In the genomic region with DNA sequence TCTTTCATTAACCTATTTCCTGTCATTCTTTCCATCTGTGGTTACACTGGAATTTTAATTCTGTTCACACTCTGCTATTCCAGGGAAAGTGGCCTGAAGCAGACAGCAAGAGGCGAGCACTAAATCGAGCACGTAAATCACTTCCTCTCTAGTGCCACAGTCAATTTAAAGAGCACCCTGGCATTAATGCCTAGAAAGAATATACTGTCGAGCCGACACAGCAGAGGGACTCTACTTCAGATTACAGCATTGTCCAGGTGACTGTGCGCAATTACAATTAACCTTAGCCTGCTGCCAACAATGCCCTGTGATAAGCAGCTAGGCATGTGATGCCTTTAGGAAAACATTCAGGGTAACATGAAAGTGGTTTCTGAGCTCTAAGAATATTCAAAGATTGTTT, we compare ENCODE assay signal across 21 mouse cellular contexts.
DNase-seq lines count a peak whose midpoint lies in the region; ATAC-seq and TF ChIP-seq lines count a peak whose summit lies in the region.
"Had no signal": no experiment of that assay in that cellular context is flagged by ENCODE, and none has a peak within 500 bp of the region (broad histone marks: within the 10 kb centered on the region; RNA-seq: fewer than 3 reads in every experiment).

No protein-coding gene starts in this region.

- H3K27me3 ChIP-seq in forebrain, embryonic 15.5 days = no peaks in the 10 kb centered on the region
- no peaks in the 10 kb centered on the region for H3K27me3 ChIP-seq in forebrain, embryonic 12.5 days
- no peaks in the 10 kb centered on the region for H3K27me3 ChIP-seq in midbrain, postnatal 0 days (ENCODE audit: insufficient read depth, low read length)
- no peaks in the 10 kb centered on the region for H3K27me3 ChIP-seq in midbrain, embryonic 11.5 days (ENCODE audit: control insufficient read depth, insufficient read depth, low read length)
- no peaks in the 10 kb centered on the region for H3K27me3 ChIP-seq in neural tube, embryonic 14.5 days (ENCODE audit: control insufficient read depth, insufficient read depth, low read length)
- H3K27me3 ChIP-seq: CH12.LX; forebrain, embryonic 13.5 days; lung, embryonic 15.5 days had no signal

- TF ChIP-seq CTCF in midbrain, postnatal 0 days (IDR thresholded peaks at IDR 0.05) = no peak

- H3K27ac ChIP-seq in forebrain, embryonic 15.5 days (replicated peaks) = peak overlapping the region; percentile 27; the same call in 1 of the 2 replicates
- H3K27ac ChIP-seq in forebrain, embryonic 12.5 days = no peak overlapping the region
- no peak overlapping the region for H3K27ac ChIP-seq in midbrain, postnatal 0 days (ENCODE audit: low read depth, low read length)
- H3K27ac ChIP-seq in midbrain, embryonic 11.5 days (ENCODE audit: low read depth, low read length) = no peak overlapping the region
- H3K27ac ChIP-seq in neural tube, embryonic 14.5 days (ENCODE audit: low read depth, low read length) = no peak overlapping the region
- H3K27ac ChIP-seq: forebrain, embryonic 13.5 days; gastrocnemius, adult 2 months; liver, embryonic 14.5 days; lung, embryonic 15.5 days; macrophage had no signal

- no peak overlapping the region for H3K4me2 ChIP-seq in forebrain, embryonic 15.5 days (replicated peaks)
- H3K4me2 ChIP-seq in forebrain, embryonic 12.5 days = no peak overlapping the region
- H3K4me2 ChIP-seq in midbrain, postnatal 0 days (ENCODE audit: low read depth, low read length, poor library complexity, severe bottlenecking) = no peak overlapping the region
- H3K4me2 ChIP-seq in midbrain, embryonic 11.5 days = no peak overlapping the region
- no peak overlapping the region for H3K4me2 ChIP-seq in neural tube, embryonic 14.5 days (ENCODE audit: low read depth, low read length)
- H3K4me2 ChIP-seq: forebrain, embryonic 13.5 days; heart, embryonic 11.5 days; lung, embryonic 15.5 days had no signal

- H3K36me3 ChIP-seq in forebrain, embryonic 15.5 days = no peaks in the 10 kb centered on the region
- H3K36me3 ChIP-seq in forebrain, embryonic 12.5 days (replicated peaks) = no peaks in the 10 kb centered on the region
- H3K36me3 ChIP-seq in midbrain, postnatal 0 days (ENCODE audit: insufficient read depth, low read length) = no peaks in the 10 kb centered on the region
- no peaks in the 10 kb centered on the region for H3K36me3 ChIP-seq in midbrain, embryonic 11.5 days (ENCODE audit: control insufficient read depth, insufficient read depth, low read length)
- H3K36me3 ChIP-seq in neural tube, embryonic 14.5 days (ENCODE audit: control insufficient read depth, insufficient read depth, low read length) = no peaks in the 10 kb centered on the region
- H3K36me3 ChIP-seq: lung, embryonic 15.5 days had no signal

- WGBS in forebrain, embryonic 15.5 days = 35% methylated on average over 6 of the region's 6 CpGs
- WGBS in forebrain, embryonic 12.5 days = 48% methylated on average over 6 of the region's 6 CpGs
- WGBS in midbrain, postnatal 0 days = 38% methylated on average over 6 of the region's 6 CpGs
- WGBS in midbrain, embryonic 11.5 days = 67% methylated on average over 6 of the region's 6 CpGs
- WGBS in neural tube, embryonic 14.5 days = 21% methylated on average over 6 of the region's 6 CpGs

- DNase-seq in midbrain, postnatal 0 days (ENCODE audit: low spot score) = peak; percentile 12
- DNase-seq in midbrain, embryonic 11.5 days (ENCODE audit: low spot score, missing footprints) = no peak
- DNase-seq in forelimb bud, embryonic 11.5 days (ENCODE audit: low read depth, low spot score) = peak; percentile 30
- no peak for DNase-seq in Muller cell, postnatal 12 days (ENCODE audit: inconsistent ontology term)
- DNase-seq: adrenal gland, adult 8-10 months; cerebellum, adult 9-10 months; gastrocnemius, adult 2 months; heart, postnatal 10 days; kidney, adult 18-20 months; kidney, postnatal 14 days; right cerebral cortex, postnatal 4 days; thymus, adult 2 months had no signal

- no peak for ATAC-seq in forebrain, embryonic 15.5 days (replicated peaks)
- ATAC-seq in forebrain, embryonic 12.5 days (ENCODE audit: low FRiP score) = no peak; the same call in 1 of the 2 replicates
- ATAC-seq in midbrain, postnatal 0 days (ENCODE audit: low FRiP score) = no peak; the same call in 1 of the 2 replicates
- no peak for ATAC-seq in midbrain, embryonic 11.5 days (ENCODE audit: low FRiP score)
- peak; percentile 81; the same call in 1 of the 2 replicates for ATAC-seq in neural tube, embryonic 14.5 days (ENCODE audit: low read depth)
- ATAC-seq: forebrain, embryonic 13.5 days had no signal

- peaks cover 12% of the 10 kb centered on the region for H3K4me1 ChIP-seq in forebrain, embryonic 15.5 days
- peaks cover 3% of the 10 kb centered on the region; the same call in 1 of the 2 replicates for H3K4me1 ChIP-seq in forebrain, embryonic 12.5 days
- H3K4me1 ChIP-seq in midbrain, postnatal 0 days (ENCODE audit: insufficient read depth, low read length) = no peaks in the 10 kb centered on the region
- no peaks in the 10 kb centered on the region; the same call in 1 of the 2 replicates for H3K4me1 ChIP-seq in midbrain, embryonic 11.5 days (ENCODE audit: control insufficient read depth, insufficient read depth, low read length)
- H3K4me1 ChIP-seq in neural tube, embryonic 14.5 days (ENCODE audit: control insufficient read depth, insufficient read depth, low read length) = no peaks in the 10 kb centered on the region
- H3K4me1 ChIP-seq: lung, embryonic 15.5 days had no signal

- H3K4me3 ChIP-seq in forebrain, embryonic 15.5 days = no peak overlapping the region
- H3K4me3 ChIP-seq in forebrain, embryonic 12.5 days (replicated peaks) = no peak overlapping the region
- H3K4me3 ChIP-seq in midbrain, postnatal 0 days (ENCODE audit: low read depth, low read length) = no peak overlapping the region
- H3K4me3 ChIP-seq in midbrain, embryonic 11.5 days (ENCODE audit: low read depth, low read length) = no peak overlapping the region
- no peak overlapping the region for H3K4me3 ChIP-seq in neural tube, embryonic 14.5 days (ENCODE audit: low read depth, low read length)
- H3K4me3 ChIP-seq: forebrain, embryonic 13.5 days; gastrocnemius, adult 2 months; lung, embryonic 15.5 days had no signal

- no peak overlapping the region for H3K9ac ChIP-seq in forebrain, embryonic 15.5 days (replicated peaks)
- no peak overlapping the region for H3K9ac ChIP-seq in forebrain, embryonic 12.5 days
- no peak overlapping the region for H3K9ac ChIP-seq in midbrain, postnatal 0 days (replicated peaks; ENCODE audit: low read length, poor library complexity, severe bottlenecking)
- H3K9ac ChIP-seq in midbrain, embryonic 11.5 days (ENCODE audit: low read length) = no peak overlapping the region
- H3K9ac ChIP-seq in neural tube, embryonic 14.5 days (replicated peaks; ENCODE audit: low read depth, low read length) = no peak overlapping the region
- H3K9ac ChIP-seq: forebrain, embryonic 13.5 days; liver, embryonic 14.5 days; lung, embryonic 15.5 days had no signal

- no peaks in the 10 kb centered on the region for H3K9me3 ChIP-seq in forebrain, embryonic 15.5 days
- H3K9me3 ChIP-seq in forebrain, embryonic 12.5 days = no peaks in the 10 kb centered on the region
- H3K9me3 ChIP-seq in midbrain, postnatal 0 days (ENCODE audit: low read length) = no peaks in the 10 kb centered on the region
- H3K9me3 ChIP-seq in midbrain, embryonic 11.5 days (ENCODE audit: control insufficient read depth, low read length) = no peaks in the 10 kb centered on the region
- no peaks in the 10 kb centered on the region for H3K9me3 ChIP-seq in neural tube, embryonic 14.5 days (ENCODE audit: control insufficient read depth, low read length)
- H3K9me3 ChIP-seq: forebrain, embryonic 13.5 days; lung, embryonic 15.5 days had no signal

Comparison
In these comparisons a context has a peak if more than half of its experiments do, and no peak if none do; other contexts are left out.
1. DNase-seq: peak in midbrain, postnatal 0 days (single experiment) and forelimb bud, embryonic 11.5 days (single experiment); none in midbrain, embryonic 11.5 days (single experiment) and Muller cell, postnatal 12 days (single experiment).